Mouse (Mus musculus) heart, postnatal 36 days (tissue): ENCODE measurements around the gene Crim1. TPM values are rescaled to one million over a fixed set of nuclear protein-coding genes. Genes with fewer than 3 reads are reported as not detected.
A peak's percentile ranks its signal among the peaks of the same experiment; 100 is the strongest.

ENCODE experiments used
- DNase-seq, 2 experiments: peaks; one replicate each; pipeline ENCODE4 v3.0.0; 2021 to 2022
- intact Hi-C: fragments of 180-260 bp; cut with DNase I; formaldehyde crosslinking; loops from one replicate; pipeline ENCODE4 v1.15.1; 2025
- total RNA-seq, 2 experiments: library from RNA; stranded (reverse); gene quantifications; 2 replicates each; pipeline ENCODE4 v1.2.3; 2021

The Crim1 gene
- 10 to 100 TPM; 50.7 to 64.8 TPM for total RNA-seq

GRCm38 (mm10) chr17:78199626-78200560 lies at the start of gene Crim1:
TSS of gene Crim1 (plus strand) at chr17:78200248.
- peak; percentile 82 to 87 for DNase-seq
- intact Hi-C loops = loop anchor here (2.0 to 5.0 kb wide), 3 partner anchors 51 to 402 kb away; partner anchors contain the start of gene Fez2

DNA sequence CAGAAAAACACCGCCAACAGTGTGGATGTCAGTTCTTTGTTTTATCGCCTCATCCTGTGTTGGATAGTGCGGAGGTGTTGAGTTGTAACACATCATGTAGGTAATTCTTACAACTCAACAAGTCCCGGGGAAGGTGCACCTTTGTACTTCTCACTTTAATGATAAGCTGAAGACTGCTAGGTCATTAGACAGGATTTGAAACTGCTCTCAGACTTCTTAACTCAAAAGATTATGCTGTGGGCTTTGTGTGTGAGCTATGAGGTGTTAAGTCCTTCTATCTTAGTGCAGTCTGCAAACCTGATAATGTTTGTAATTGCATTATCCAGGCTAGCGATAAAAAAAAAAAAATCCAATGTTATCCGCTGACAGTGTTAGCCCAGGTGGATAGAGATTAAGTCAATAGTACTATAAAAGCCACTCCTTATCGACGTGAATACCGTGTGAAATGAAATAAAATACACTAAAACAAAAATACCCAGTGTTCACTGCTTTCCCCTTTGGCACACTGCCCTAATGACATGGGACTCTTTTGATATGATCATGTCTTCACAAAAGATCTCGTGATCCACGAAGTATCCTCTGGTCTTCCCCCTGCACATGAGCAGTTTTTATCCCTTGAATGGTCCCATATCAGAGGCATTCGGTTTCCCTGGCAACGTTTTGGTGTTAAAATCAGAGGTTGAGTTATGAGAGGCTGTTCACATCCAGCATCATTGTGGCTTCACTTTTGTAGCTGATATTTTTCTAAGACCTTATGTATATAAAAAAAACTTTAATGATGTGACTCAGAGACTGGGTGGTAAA lies 48.4 kb upstream of the Crim1 start:
- intact Hi-C loops = no loop called here
- DNase-seq = no peak

- DNase-seq = peak; percentile 6 to 24
- intact Hi-C loops = no loop called here
Measured at GRCm38 (mm10) chr17:78163278-78163677, 36.8 kb upstream of the Crim1 start.

DNA sequence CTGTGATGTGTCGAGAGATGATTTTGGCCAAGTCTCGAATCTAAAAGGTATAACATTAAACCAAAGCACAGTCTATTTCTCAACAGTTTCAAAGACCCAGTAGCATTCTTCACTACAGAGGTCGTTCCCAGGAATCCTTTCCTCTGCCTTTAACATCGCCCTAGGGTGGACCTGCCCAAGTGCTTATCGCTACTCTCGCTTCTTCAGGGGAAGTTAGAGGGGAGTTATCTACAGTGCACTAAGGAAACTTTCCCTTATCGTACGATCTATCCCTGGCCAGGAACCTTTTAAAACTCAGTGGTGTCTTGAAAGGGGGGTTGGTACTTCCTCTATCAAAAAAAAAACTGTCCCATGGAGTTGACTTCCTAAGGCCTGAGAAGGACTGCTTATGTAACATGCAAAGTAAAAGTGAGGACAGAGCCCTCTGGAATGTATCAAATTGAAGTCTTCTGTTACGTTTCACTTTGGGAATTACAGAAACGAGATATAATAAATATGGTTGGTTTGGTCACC lies 36.3 kb upstream of the Crim1 start:
- intact Hi-C loops = no loop called here
- no peak for DNase-seq

- DNase-seq = no peak
- intact Hi-C loops = no loop called here
Measured at GRCm38 (mm10) chr17:78165855-78166254, 34.2 kb upstream of the Crim1 start.

GRCm38 (mm10) chr17:78166566-78166965 lies 33.5 kb upstream of the Crim1 start:
- no peak for DNase-seq
- intact Hi-C loops = no loop called here

DNA sequence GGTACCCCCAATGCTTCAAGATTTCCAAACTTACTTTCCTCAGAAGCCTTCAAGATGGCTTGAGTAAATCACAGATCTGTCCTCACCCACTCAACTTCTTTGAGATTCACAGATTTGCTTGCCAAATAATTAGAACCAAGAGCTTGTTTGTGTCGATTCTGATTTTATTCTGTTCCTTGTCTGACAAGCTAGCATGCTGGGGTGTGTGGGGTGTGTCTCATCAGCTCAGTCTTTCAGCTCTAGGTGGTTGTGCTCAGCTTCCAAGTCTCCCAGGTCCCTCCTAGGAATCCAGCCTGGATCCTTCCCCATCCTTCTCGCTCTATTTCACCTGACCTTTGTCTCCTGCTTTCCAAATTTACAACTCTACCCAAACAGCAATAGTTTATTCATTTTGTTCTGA lies 27.7 kb upstream of the Crim1 start:
- intact Hi-C loops = no loop called here
- no peak for DNase-seq

- DNase-seq = no peak
- intact Hi-C loops = no loop called here
Measured at GRCm38 (mm10) chr17:78180766-78181165, 19.3 kb upstream of the Crim1 start.

GRCm38 (mm10) chr17:78196184-78196583 lies 3.9 kb upstream of the Crim1 start:
- intact Hi-C loops = loop anchor here (2.0 to 5.0 kb wide), 3 partner anchors 175 to 406 kb away; no protein-coding TSS in a partner anchor
- DNase-seq = no peak

- intact Hi-C loops = loop anchor here (1.0 to 5.0 kb wide), 5 partner anchors 101 to 405 kb away; no protein-coding TSS in a partner anchor
- DNase-seq = peak; percentile 67 to 68
Measured at GRCm38 (mm10) chr17:78197111-78197510, 2.9 kb upstream of the Crim1 start.

- intact Hi-C loops = loop anchor here (5.0 kb wide), 1 partner anchor 404 kb away; no protein-coding TSS in a partner anchor
- DNase-seq = no peak
Measured at GRCm38 (mm10) chr17:78198140-78198539, 1.9 kb upstream of the Crim1 start.

DNA sequence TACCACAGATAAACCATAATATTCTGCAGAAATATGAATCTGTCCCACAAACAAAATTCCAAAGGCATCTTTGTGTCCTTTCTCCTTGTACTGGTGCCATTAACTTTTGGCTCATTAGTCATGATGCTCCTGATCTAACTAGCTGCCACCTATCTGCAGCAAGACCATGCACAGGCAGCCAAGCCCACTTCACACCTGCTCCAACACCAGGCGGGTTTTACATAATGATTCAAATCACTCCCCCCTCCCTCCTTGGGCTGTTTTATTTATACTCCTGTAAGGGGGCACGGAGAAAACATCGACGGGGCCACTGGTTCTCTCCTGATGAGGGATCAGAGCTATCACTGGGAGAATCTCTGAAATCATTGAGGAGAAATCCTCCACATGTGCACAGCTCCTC lies 1.2 kb upstream of the Crim1 start:
- DNase-seq = no peak
- intact Hi-C loops = loop anchor here (5.0 kb wide), 1 partner anchor 403 kb away; no protein-coding TSS in a partner anchor

DNA sequence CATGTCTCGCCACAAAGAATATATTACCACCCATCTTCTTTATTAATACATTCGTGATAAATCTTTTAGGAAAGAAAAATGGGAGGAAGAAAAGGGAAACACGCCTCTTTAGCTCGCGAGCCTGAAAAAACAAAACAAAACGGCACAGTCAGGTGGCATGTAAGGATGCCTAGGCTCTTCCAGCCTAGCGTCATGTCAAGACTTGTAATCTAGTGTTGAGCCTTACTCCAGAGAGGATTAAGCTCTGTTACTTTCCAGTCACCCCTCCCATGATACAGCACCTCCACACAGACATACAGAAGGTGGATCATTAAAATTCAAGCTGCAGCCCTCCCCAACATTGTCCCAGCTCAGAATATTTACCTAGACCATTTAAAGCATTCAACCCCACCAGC lies 820 bp upstream of the Crim1 start:
- intact Hi-C loops = loop anchor here (5.0 kb wide), 1 partner anchor 403 kb away; no protein-coding TSS in a partner anchor
- no peak for DNase-seq

DNA sequence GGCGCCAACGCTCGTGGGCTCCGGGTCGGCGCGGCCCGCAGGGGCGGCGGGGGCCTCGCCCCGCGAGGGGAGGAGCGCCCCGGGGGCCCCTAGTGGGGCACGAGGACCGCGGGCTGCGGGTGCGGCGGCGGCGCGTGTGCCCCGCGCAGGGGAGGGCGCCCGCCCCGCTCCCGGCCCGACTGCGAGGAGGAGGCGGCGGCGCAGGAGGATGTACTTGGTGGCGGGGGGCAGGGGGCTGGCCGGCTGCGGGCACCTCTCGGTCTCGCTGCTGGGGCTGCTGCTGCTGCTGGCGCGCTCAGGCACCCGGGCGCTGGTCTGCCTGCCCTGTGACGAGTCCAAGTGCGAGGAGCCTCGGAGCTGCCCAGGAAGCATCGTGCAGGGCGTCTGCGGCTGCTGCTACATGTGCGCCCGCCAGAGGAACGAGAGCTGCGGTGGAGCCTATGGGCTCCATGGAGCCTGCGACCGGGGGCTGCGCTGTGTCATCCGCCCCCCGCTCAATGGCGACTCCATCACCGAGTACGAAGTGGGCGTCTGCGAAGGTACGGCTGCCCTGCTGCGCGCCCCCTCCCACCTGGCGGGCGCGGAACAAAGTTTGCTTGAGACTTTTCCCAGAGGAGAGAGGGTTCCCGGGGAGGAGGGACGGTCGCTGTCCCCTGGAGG lies 643 bp downstream of the Crim1 start:
- intact Hi-C loops = loop anchor here (2.0 to 5.0 kb wide), 2 partner anchors 50 to 217 kb away; partner anchors contain the start of gene Fez2
- peak; percentile 50 to 65 for DNase-seq

DNA sequence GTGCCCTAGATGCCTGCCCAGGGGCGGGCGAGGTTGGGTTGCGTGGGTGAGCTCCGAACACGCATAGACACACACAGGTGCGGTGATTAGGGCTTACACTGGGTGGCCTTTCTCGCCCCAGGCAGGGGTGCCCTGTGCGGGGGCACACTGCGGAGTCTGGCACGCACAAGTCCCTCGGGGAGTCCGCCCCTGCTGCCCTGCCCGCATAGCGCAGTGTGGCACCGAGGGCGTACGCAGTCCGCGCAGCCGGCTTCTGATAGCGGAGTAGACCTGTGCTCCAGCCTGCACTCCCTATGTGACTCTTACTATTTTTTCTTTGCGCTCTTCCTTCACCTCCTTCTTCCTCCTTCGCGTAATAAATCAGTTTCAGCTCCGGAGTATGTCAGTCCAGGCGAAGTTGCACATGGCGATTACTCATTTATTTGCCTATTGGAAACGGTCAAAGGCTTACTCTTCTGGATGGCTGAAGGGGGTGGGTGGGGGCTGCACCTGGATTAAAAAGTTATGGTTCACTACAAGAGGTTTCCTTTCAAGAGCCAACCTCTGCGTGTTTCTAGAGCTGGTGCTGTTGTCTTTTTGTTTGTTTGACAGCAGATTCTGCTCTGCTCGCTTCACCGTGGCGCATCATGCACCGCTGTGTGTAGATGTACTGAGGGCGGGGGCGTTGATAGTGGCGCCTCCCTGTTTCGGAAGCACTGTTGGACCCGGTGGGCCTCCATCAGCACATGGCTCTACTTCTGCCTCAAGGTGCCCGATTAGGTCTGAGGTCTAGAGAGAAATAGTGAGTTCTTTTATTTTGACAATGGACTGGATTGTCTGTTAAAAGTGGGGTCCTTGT lies 1.4 kb downstream of the Crim1 start:
- DNase-seq = peak in 1 of 2 experiments; percentile 49
- intact Hi-C loops = loop anchor here (1.0 to 5.0 kb wide), 3 partner anchors 45 to 216 kb away; partner anchors contain the start of gene Fez2

DNA sequence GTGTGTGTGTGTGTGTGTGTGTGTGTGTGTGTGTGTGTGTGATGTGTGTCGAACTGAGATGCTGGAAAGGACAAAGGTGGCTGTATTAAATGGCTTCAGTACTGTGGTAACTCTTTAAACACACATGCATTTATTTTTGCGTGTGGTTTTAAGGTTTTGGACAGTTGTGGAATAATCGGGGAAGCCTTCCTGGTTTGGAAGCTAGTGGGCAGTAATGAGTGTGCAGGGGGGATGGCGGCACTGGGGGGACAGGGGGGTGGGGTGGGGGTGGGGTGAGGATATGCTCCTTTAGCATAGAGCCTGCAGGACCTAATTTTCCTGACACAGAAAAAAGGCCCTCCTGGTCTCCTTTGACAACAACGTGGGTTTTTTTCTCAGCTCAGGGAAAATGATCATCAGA lies 2.2 kb downstream of the Crim1 start:
- DNase-seq = no peak
- intact Hi-C loops = loop anchor here (1.0 to 5.0 kb wide), 2 partner anchors 44 to 215 kb away; partner anchors contain the start of gene Fez2

DNA sequence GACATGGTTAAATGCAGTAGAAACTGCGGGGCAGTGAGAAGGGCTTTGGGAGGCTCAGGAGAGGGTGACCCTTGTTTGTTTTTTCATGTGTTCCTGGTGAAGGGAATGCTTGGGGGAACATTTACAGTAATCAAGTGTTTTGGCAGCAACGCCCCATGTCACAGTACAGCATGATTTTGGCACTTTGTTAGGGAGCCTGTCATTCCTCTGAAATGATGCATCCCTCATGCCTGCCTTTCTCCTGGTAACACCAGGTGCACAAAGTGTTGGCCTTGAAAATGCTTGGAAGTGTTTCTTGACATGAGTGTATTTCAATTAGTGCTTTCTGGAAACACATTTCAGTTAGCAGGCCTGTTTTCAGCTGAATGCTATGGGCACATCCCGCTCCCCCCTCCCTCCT lies 2.7 kb downstream of the Crim1 start:
- intact Hi-C loops = loop anchor here (1.0 to 5.0 kb wide), 2 partner anchors 44 to 215 kb away; partner anchors contain the start of gene Fez2
- DNase-seq = no peak

- intact Hi-C loops = loop anchor here (5.0 kb wide), 1 partner anchor 214 kb away; the partner anchor contains the start of gene Fez2
- DNase-seq = no peak
Measured at GRCm38 (mm10) chr17:78203478-78203877, 3.4 kb downstream of the Crim1 start.

DNA sequence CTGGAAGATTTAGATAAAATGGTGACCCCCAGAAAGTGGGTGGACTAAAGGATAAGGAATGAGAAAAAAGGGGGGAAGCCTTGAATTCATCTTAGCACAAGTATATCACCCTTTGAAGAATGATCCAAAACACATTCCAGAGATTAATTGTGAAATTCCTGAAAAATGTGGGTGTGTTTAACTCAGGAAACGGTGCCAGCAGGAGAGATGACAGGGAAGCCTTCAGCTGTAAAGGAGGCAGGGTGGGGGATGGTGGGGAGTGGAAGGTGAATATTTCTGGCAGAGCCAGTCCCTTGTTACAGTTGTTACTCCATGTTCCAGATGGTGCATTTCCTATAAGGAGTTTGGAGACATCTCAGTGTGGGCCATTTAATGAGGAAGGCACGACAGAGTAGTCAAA lies 6.4 kb downstream of the Crim1 start:
- intact Hi-C loops = no loop called here
- no peak for DNase-seq
